In the genomic region with DNA sequence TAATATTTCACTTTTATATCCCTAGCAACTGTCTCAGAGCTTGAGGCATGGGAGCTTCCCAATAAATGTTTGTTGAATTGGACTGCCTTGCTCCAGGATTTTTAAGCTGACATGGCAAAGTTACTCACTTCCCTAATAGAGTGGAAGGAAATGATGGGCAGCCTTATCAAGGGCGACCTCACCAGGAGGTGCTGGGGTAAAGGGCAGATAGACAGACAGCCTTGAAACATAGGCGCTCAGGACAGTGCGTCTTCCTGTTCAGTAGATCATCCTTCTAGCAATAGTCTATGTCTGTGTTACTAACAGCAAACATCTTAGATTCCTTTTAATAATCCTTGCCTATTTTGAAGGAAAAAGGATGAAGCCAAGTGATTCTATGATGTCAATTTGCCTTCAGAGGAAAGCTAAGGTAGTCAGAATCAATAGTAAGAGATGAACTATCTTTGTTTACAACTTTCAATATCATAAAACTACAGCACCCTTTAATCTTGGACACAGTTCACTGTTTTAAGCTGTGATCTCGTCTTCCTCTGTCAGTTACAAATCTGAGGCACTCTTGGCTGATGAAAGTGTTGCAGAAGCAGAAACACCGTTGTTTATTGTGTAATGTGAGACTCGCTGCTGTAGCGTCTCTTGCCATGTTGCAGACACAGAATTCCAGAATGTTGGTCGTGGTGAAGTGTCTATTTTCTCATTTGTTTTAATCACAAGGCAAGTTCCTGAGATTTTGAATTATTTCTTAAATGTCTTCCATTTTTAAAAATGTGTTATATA, we compare ENCODE assay signal across 10 mouse cellular contexts.
"Had no signal": no experiment of that assay in that cellular context is flagged by ENCODE, and none has a peak within 500 bp of the region (broad histone marks: within the 10 kb centered on the region; RNA-seq: fewer than 3 reads in every experiment).

No protein-coding gene starts in this region.

- H3K27me3 ChIP-seq: kidney, embryonic 15.5 days; limb, embryonic 15.5 days; midbrain, embryonic 12.5 days had no signal

- H3K4me3 ChIP-seq: kidney, embryonic 15.5 days; limb, embryonic 15.5 days; midbrain, embryonic 12.5 days had no signal

- ATAC-seq: intestine, embryonic 16.5 days; midbrain, embryonic 16.5 days had no signal

- H3K9me3 ChIP-seq: kidney, embryonic 15.5 days; limb, embryonic 15.5 days; midbrain, embryonic 12.5 days had no signal

- H3K4me2 ChIP-seq: kidney, embryonic 15.5 days; limb, embryonic 15.5 days; midbrain, embryonic 12.5 days had no signal

- H3K9ac ChIP-seq: kidney, embryonic 15.5 days; limb, embryonic 15.5 days; midbrain, embryonic 12.5 days had no signal

- DNase-seq: kidney, adult 2 months; kidney, postnatal 14 days; layer of hippocampus, adult 9-11 months; lung, adult 18-20 months had no signal

- H3K4me1 ChIP-seq: limb, embryonic 15.5 days had no signal

- H3K27ac ChIP-seq: kidney, embryonic 15.5 days; limb, embryonic 15.5 days; midbrain, embryonic 12.5 days; stomach, postnatal 0 days had no signal

- H3K36me3 ChIP-seq: kidney, embryonic 15.5 days; limb, embryonic 15.5 days; midbrain, embryonic 12.5 days had no signal
